Mouse (Mus musculus) lung, postnatal 0 days (tissue): ENCODE data around the gene Echdc2. TPM values are rescaled to one million over a fixed set of nuclear protein-coding genes. Genes with fewer than 3 reads are reported as not detected.

Experiments
- ATAC-seq: fragments of 200-750 bp; cut with Nextera tagmentation; 2 replicates; pipeline ENCODE4 v1.8.0; 2017; ENCODE audit warnings: moderate library complexity
- DNase-seq: peaks from one replicate; pipeline ENCODE4 v3.0.0-alpha.2; 2016; ENCODE audit warnings: low spot score
- H3K27ac ChIP-seq: fragments of 300-500 bp; sonication (generic); 2 replicates; pipeline ENCODE4 v1.5.1; 2014; ENCODE audit warnings: antibody characterized with exemption, mild to moderate bottlenecking, low read length, mixed read lengths
- H3K27me3 ChIP-seq: fragments of 300-500 bp; sonication (generic); replicated peaks from 2 replicates; pipeline ENCODE4 v1.6.1; 2014; ENCODE audit warnings: low read length, mixed read lengths; ENCODE audit not compliant: insufficient read depth
- H3K36me3 ChIP-seq: fragments of 300-500 bp; sonication (generic); 2 replicates; pipeline ENCODE4 v1.6.1; 2014; ENCODE audit warnings: low read length, mixed read lengths; ENCODE audit not compliant: insufficient read depth
- H3K4me1 ChIP-seq: fragments of 300-500 bp; sonication (generic); 2 replicates; pipeline ENCODE4 v1.6.1; 2014; ENCODE audit warnings: antibody characterized with exemption, low read depth, low read length, mixed read lengths; ENCODE audit not compliant: insufficient read depth
- H3K4me2 ChIP-seq: fragments of 300-500 bp; sonication (generic); replicated peaks from 2 replicates; pipeline ENCODE4 v1.6.1; 2014; ENCODE audit warnings: low read depth, mild to moderate bottlenecking, low read length, moderate library complexity, mixed read lengths
- H3K4me3 ChIP-seq: fragments of 300-500 bp; sonication (generic); 2 replicates; pipeline ENCODE4 v1.5.1; 2014; ENCODE audit warnings: low read depth, low read length
- H3K9ac ChIP-seq: fragments of 300-500 bp; sonication (generic); replicated peaks from 2 replicates; pipeline ENCODE4 v1.6.1; 2014; ENCODE audit warnings: low read depth, mild to moderate bottlenecking
- H3K9me3 ChIP-seq: fragments of 300-500 bp; sonication (generic); 2 replicates; pipeline ENCODE4 v1.6.1; 2016; ENCODE audit warnings: low read length, mixed read lengths
- CTCF ChIP-seq: IDR thresholded peaks from 2 replicates; pipeline ENCODE4 v1.5.1; 2016; ENCODE audit warnings: antibody characterized with exemption, mild to moderate bottlenecking
- EP300 ChIP-seq: IDR thresholded peaks from 2 replicates; pipeline ENCODE4 v1.6.1; 2016; ENCODE audit warnings: antibody characterized with exemption, mild to moderate bottlenecking, control low read depth
- WGBS: fragments of 180-500 bp; shearing (Covaris S2); extraction: QIAGEN DNeasy Blood & Tissue Kit; methylation state at CpG from one replicate; pipeline ENCODE4 v1.1.7; 2014; 5-methylcytosine and 5-hydroxymethylcytosine counted together
- polyA plus RNA-seq: library from polyadenylated mRNA; unstranded; fragments of >200 nt; fragmentation: Nextera tagmentation; extraction: Ambion mirVana; gene quantifications from 2 replicates; pipeline ENCODE4 v1.2.1, GENCODE M21; 2015

Echdc2 gene
- polyA plus RNA-seq, 1 experiment from 2014 or later: 52.8 TPM

DNA sequence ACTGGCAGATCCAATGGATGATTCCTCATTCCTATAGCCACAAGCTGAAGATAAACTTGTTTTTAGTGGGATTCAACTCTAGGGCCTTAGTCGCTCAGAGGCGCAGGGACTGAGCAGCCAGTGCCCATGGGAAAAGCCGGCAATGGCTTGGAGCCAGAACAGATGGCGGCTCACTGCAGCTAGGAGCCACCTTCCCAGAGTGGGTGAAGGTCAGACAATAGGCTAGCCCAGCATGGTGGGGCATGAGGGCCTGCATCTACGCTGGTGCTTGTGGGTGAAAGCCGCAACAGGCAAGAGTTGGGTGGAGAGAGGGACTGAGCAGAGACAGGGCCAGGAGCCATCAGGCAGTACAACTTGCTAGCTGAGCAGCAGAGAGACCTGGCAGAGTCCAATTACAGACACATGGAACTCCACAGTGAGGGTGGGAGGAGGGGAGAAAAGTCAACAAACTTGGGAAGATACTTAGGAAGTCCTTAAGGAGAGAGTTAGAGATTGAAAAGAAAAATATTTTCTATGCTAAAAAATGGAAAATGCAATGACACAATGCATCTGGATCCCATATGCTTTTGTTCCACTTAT lies 31.1 kb downstream of the Echdc2 start:
- peak; percentile 7 for DNase-seq
- Histone ChIP-seq H3K27ac (no peak overlapping the region), H3K9me3 (no peaks in the 10 kb centered on the region), H3K36me3 (no peaks in the 10 kb centered on the region), H3K4me2 (no peak overlapping the region), H3K4me3 (no peak overlapping the region), H3K27me3 (no peaks in the 10 kb centered on the region), H3K9ac (no peak overlapping the region), H3K4me1 (no peaks in the 10 kb centered on the region)
- ATAC-seq: no peak
- WGBS: 55% methylated on average over 6 of the region's 6 CpGs
- TF ChIP-seq EP300: no peak
- no peak for TF ChIP-seq CTCF

DNA sequence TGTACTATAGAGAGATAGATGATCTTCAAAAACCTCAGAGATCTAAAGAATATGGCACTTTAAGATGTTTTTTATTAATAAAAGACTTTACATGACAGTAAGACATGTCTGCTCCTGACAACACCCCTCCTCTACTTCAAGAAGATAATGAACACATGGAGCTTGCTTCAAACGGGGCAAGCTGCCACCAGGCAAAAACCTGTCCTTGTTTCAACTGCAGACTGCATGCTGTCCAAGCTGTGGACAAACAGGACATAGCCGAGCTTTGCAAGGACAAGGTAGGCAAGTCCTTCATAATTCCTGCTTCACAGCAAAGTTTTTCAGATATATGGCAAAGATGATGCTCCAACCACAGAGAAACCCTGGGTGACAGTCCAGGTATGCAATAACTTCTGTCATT lies 34.0 kb downstream of the Echdc2 start:
- 56% methylated on average over 2 of the region's 2 CpGs for whole genome bisulfite sequencing
- Histone ChIP-seq H3K4me3 (no peak overlapping the region), H3K36me3 (no peaks in the 10 kb centered on the region), H3K27ac (no peak overlapping the region), H3K27me3 (no peaks in the 10 kb centered on the region), H3K4me2 (no peak overlapping the region), H3K9ac (no peak overlapping the region), H3K9me3 (no peaks in the 10 kb centered on the region), H3K4me1 (no peaks in the 10 kb centered on the region)
- TF ChIP-seq EP300: no peak
- TF ChIP-seq CTCF: no peak
- DNase-seq (no peak), ATAC-seq (no peak)

DNA sequence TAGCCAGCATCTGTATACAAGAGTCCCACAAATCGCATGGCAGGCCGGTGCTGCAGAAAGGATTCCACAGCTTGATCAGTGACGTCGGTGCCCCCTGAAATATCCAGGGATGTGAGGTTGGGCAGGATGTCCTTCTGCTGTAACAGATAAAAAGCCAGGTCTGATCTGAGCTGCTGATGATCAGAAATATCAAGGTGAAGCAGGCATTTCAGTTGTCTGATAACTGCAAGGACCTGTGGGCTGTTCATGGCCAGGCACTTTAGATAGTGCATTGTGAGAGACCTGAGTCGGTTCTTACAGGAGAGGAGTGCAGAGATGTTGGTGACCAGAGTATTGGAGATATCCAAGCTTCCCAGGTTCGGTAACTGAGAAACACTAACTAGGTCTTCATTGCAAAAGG lies 39.4 kb downstream of the Echdc2 start:
- 86% methylated on average over 6 of the region's 6 CpGs for WGBS
- Histone ChIP-seq H3K36me3 (no peaks in the 10 kb centered on the region), H3K9ac (no peak overlapping the region), H3K27ac (no peak overlapping the region), H3K9me3 (no peaks in the 10 kb centered on the region), H3K4me3 (no peak overlapping the region), H3K4me2 (no peak overlapping the region), H3K27me3 (no peaks in the 10 kb centered on the region), H3K4me1 (no peaks in the 10 kb centered on the region)
- DNase-seq (no peak), ATAC-seq (no peak)
- no peak for TF ChIP-seq CTCF
- no peak for TF ChIP-seq EP300

DNA sequence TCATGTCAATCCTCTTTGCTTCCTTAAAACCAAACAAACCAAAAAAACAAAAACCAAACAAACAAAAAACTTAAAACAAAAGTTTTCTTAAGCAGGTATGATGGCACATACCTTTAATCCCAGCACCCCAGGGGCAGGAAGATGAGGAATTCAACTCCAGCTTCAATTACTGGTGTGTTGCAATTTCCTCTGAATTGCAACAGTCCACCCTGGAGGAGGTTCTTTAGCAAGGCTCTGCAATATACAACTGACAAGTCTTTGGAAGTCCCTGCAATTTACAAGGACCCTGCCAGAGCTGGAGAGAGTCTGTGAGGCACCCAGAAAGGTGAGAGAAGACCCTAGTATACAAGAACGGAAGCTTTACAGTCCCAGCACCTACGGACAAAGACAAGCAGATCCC lies 47.8 kb downstream of the Echdc2 start:
- ATAC-seq: no peak
- no peak overlapping the region for H3K27ac ChIP-seq
- H3K4me1 ChIP-seq: no peaks in the 10 kb centered on the region
- TF ChIP-seq CTCF (no peak), EP300 (no peak)
- H3K9ac ChIP-seq: no peak overlapping the region
- H3K27me3 ChIP-seq: peaks cover 8% of the 10 kb centered on the region; the same call in 1 of the 2 replicates
- no peak overlapping the region for H3K4me2 ChIP-seq
- H3K4me3 ChIP-seq: no peak overlapping the region
- no peaks in the 10 kb centered on the region for H3K9me3 ChIP-seq
- WGBS: 79% methylated on average over 2 of the region's 2 CpGs
- no peaks in the 10 kb centered on the region for H3K36me3 ChIP-seq
- DNase-seq: no peak

DNA sequence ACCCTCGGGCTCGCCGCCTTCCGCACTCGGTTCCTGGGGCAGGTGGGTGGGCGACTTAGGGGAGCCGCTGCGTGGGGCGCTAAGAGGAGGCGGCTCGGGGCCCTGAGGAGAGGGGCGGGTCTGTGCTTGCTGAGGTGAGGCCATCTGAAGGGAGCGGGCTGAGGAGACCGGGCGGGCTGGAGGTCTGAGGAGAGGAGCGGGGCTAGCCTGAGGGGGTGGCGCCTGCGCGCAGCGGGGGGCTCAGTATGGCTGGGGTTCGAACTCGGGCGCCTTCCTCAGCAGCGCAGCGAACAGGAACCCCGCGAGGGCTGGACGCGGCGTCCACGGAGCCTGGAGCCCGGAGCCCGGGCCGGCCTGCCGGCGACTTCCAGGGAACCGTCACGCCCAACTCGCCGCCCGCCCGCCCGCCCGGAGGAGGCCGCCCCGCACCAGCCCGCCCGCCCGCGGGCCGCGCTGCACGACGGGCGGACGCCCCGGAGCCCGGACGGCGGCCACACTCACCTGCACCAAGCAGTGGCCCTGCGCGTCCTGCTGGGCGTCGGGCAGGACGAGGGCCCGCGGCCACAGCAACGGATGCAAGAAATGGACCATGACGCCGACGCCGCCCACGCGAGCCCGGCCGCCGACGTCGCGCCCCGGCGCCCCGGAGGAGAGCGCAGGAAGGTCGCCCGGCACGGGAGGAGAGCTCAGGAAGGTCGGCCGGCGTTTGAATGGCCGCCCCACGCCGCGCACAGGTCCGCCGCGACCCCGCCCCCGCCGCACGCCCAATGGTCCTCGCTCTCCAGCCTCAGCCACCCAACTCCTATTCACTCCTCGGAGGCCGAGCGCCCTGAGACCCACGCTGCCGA lies 52.3 kb downstream of the Echdc2 start, which contains the start of gene Zyg11a:
Gene Zyg11a, minus strand, starts transcription at position 717 of the 848 bp plus-strand sequence.
- DNase-seq (no peak), ATAC-seq (peak; percentile 61)
- 3% methylated on average over 62 of the region's 107 CpGs for WGBS
- Histone ChIP-seq H3K9me3 (no peaks in the 10 kb centered on the region), H3K4me1 (no peaks in the 10 kb centered on the region), H3K4me3 (peak within 1 kb of the TSS; percentile 36), H3K36me3 (no peaks in the 10 kb centered on the region), H3K27me3 (peaks cover 17% of the 10 kb centered on the region; the same call in 1 of the 2 replicates), H3K9ac (no peak within 1 kb of the TSS), H3K27ac (no peak within 1 kb of the TSS), H3K4me2 (peak within 1 kb of the TSS; percentile 63)
- TF ChIP-seq EP300 (no peak), CTCF (no peak)

DNA sequence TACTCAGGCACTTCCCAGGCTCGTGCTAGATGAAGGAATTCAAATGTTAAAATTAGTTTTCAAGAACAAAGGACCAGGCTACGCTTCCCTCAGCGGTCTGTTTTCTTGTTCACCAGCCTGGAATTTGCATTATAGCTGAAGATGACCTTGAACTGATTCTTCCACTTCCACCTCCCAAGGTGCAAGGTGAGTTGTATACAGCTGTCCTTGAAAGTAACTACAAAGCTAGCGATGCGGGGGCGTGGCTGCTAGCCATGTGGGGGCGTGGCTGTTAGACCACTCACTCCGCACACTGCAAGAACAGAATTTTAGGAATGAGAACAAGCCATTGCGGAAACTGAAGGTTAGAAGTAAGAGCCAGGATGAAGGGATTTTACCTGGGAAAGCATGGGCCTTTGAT lies 53.8 kb downstream of the Echdc2 start:
- 7% methylated on average over 9 of the region's 9 CpGs for WGBS
- ATAC-seq (no peak), DNase-seq (peak; percentile 35)
- no peak for TF ChIP-seq EP300
- no peak for TF ChIP-seq CTCF
- Histone ChIP-seq H3K4me3 (no peak overlapping the region), H3K36me3 (no peaks in the 10 kb centered on the region), H3K4me2 (no peak overlapping the region), H3K9ac (no peak overlapping the region), H3K4me1 (no peaks in the 10 kb centered on the region), H3K9me3 (no peaks in the 10 kb centered on the region), H3K27ac (no peak overlapping the region), H3K27me3 (peaks cover 17% of the 10 kb centered on the region; the same call in 1 of the 2 replicates)
